Mouse (Mus musculus) liver, adult 2 months (tissue): ENCODE results near the gene Ackr3.

ENCODE experiments used
- CTCF ChIP-seq: fragments of 200-500 bp; IDR thresholded peaks from 2 replicates; pipeline ENCODE4 v1.5.1; 2011; ENCODE audit warnings: low read depth, low read length, control low read depth
- POLR2A ChIP-seq: fragments of 200-500 bp; IDR thresholded peaks from 2 replicates; pipeline ENCODE4 v1.6.1; 2011; ENCODE audit warnings: low read length, control low read depth; ENCODE audit not compliant: insufficient read depth; ENCODE audit errors: extremely low read depth

DNA sequence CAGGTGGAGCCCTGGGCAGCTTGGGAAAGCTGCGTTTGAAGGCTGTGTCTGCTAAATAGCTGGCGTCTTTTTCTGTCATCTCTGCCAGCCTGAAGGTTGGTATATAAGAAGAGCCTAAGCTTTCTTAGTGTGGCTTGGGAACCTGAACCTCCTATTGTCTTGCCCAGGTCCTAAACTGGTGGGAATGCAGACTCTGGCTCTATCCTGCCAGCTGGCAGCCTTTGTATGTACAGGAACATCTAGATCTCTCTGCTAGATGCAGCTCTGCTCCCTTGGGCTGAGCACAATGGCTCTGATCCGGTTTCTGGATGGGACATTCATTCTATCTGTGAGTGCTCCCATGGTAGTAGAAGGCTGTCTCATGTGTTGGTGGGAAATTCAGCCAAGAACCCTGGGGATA is 2.9 kb downstream of the Ackr3 start:
- TF ChIP-seq CTCF = no peak
- TF ChIP-seq POLR2A = no peak
